Mouse (Mus musculus) hindbrain, embryonic 14.5 days (tissue): Measurements from ENCODE around the gene Ppp3ca. TPM values are rescaled to one million over a fixed set of nuclear protein-coding genes. Genes with fewer than 3 reads are reported as not detected.

Source experiments
- ATAC-seq: fragments of 200-750 bp; cut with Nextera tagmentation; 2 replicates; pipeline ENCODE4 v1.8.0; 2017; ENCODE audit warnings: moderate number of reproducible peaks, mild to moderate bottlenecking, moderate TSS enrichment, moderate library complexity; ENCODE audit not compliant: low FRiP score
- DNase-seq: peaks from one replicate; pipeline ENCODE4 v3.0.0-alpha.2; 2015; ENCODE audit warnings: low spot score
- H3K27ac ChIP-seq: fragments of 300-500 bp; sonication (generic); 2 replicates; pipeline ENCODE4 v1.5.1; 2014; ENCODE audit warnings: mild to moderate bottlenecking, moderate library complexity
- H3K27me3 ChIP-seq: fragments of 300-500 bp; sonication (generic); 2 replicates; pipeline ENCODE4 v1.6.1; 2014; ENCODE audit warnings: mild to moderate bottlenecking, low read length, mixed read lengths; ENCODE audit not compliant: control insufficient read depth, insufficient read depth
- H3K36me3 ChIP-seq: fragments of 300-500 bp; sonication (generic); replicated peaks from 2 replicates; pipeline ENCODE4 v1.6.1; 2014; ENCODE audit not compliant: control insufficient read depth, insufficient read depth
- H3K4me1 ChIP-seq: fragments of 300-500 bp; sonication (generic); replicated peaks from 2 replicates; pipeline ENCODE4 v1.6.1; 2014; ENCODE audit warnings: antibody characterized with exemption, low read length, mixed read lengths; ENCODE audit not compliant: control insufficient read depth, insufficient read depth
- H3K4me2 ChIP-seq: fragments of 300-500 bp; sonication (generic); replicated peaks from 2 replicates; pipeline ENCODE4 v1.6.1; 2014; ENCODE audit warnings: mild to moderate bottlenecking, moderate library complexity
- H3K4me3 ChIP-seq: fragments of 300-500 bp; sonication (generic); replicated peaks from 2 replicates; pipeline ENCODE4 v1.5.1; 2014; ENCODE audit warnings: mild to moderate bottlenecking, low read length
- H3K9ac ChIP-seq: fragments of 300-500 bp; sonication (generic); 2 replicates; pipeline ENCODE4 v1.6.1; 2014
- H3K9me3 ChIP-seq: fragments of 300-500 bp; sonication (generic); 2 replicates; pipeline ENCODE4 v1.6.1; 2016; ENCODE audit warnings: low read length; ENCODE audit not compliant: control insufficient read depth
- WGBS: fragments of 180-500 bp; shearing (Covaris S2); extraction: QIAGEN DNeasy Blood & Tissue Kit; methylation state at CpG from one replicate; pipeline ENCODE4 v1.1.7; 2014; 5-methylcytosine and 5-hydroxymethylcytosine counted together
- polyA plus RNA-seq: library from polyadenylated mRNA; unstranded; fragments of >200 nt; fragmentation: Nextera tagmentation; extraction: Ambion mirVana; gene quantifications from 2 replicates; pipeline ENCODE4 v1.2.1, GENCODE M21; 2014

The Ppp3ca gene
- polyA plus RNA-seq, 1 experiment from 2014 or later, result 181 TPM

DNA sequence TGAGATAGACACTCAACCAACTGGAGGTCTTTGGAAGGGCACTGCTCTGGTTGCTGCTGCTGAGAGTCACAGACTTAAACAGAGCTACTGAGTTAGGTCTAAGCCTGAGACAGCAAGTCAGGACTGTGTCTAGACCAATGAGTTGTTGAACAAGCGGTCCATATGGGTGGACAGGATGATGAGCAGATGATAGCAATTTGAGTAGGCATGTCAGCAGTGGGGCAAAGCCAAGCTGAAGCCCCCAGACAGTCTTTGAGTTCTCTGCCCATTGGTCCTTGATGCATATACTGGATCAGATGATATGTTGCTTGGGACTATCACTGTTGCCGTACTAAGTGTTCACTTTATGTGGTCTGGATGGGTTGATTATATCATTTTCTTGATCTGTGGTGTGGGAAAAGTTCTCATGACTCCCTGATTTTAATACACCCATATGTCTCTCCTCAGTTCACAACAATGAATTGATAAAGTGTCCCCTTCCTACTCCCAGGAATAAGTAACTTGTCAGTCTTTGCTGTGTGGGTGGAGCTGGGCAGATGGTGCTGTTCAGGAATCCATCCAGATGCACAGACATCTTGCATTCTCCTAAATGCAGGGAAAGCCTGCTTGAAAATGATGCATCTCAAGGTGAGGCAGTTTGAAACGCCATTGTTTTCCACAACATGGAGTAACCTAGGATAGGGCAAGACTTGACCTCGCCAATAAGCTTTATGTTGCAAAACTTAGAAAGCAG lies 44.5 kb downstream of the Ppp3ca start:
- WGBS, result 98% methylated on average over 4 of the region's 4 CpGs
- no peak overlapping the region for H3K27ac ChIP-seq
- H3K4me1 ChIP-seq, result no peaks in the 10 kb centered on the region; the same call in 1 of the 2 replicates
- no peak for DNase-seq
- no peak overlapping the region for H3K9ac ChIP-seq
- no peaks in the 10 kb centered on the region for H3K27me3 ChIP-seq
- no peak for ATAC-seq
- no peak overlapping the region for H3K4me2 ChIP-seq
- 0 out of 2 replicates have a peak, but pooled peaks cover 3% of the 10 kb centered on the region for H3K36me3 ChIP-seq
- no peaks in the 10 kb centered on the region for H3K9me3 ChIP-seq
- H3K4me3 ChIP-seq, result no peak overlapping the region

- Histone ChIP-seq H3K4me1 (no peaks in the 10 kb centered on the region; the same call in 1 of the 2 replicates), H3K4me2 (no peak overlapping the region), H3K27me3 (no peaks in the 10 kb centered on the region), H3K9me3 (no peaks in the 10 kb centered on the region), H3K9ac (no peak overlapping the region), H3K36me3 (0 out of 2 replicates have a peak, but pooled peaks cover 3% of the 10 kb centered on the region), H3K27ac (no peak overlapping the region), H3K4me3 (no peak overlapping the region)
- ATAC-seq, result no peak
- WGBS, result 75% methylated on average over 6 of the region's 6 CpGs
- no peak for DNase-seq
Measured at GRCm38 (mm10) chr3:136716247-136716646, 46.3 kb downstream of the Ppp3ca start.

GRCm38 (mm10) chr3:136718412-136718811 lies 48.5 kb downstream of the Ppp3ca start:
- Histone ChIP-seq H3K36me3 (no peaks in the 10 kb centered on the region), H3K27ac (no peak overlapping the region), H3K4me2 (no peak overlapping the region), H3K27me3 (no peaks in the 10 kb centered on the region), H3K4me3 (no peak overlapping the region), H3K9ac (no peak overlapping the region), H3K4me1 (no peaks in the 10 kb centered on the region; the same call in 1 of the 2 replicates), H3K9me3 (no peaks in the 10 kb centered on the region)
- DNase-seq, result no peak
- WGBS, result 92% methylated on average over 5 of the region's 5 CpGs
- no peak for ATAC-seq

GRCm38 (mm10) chr3:136721241-136721640 lies 51.3 kb downstream of the Ppp3ca start:
- WGBS, result 96% methylated on average over 4 of the region's 4 CpGs
- Histone ChIP-seq H3K4me2 (no peak overlapping the region), H3K36me3 (no peaks in the 10 kb centered on the region), H3K4me3 (no peak overlapping the region), H3K27me3 (no peaks in the 10 kb centered on the region), H3K9ac (no peak overlapping the region), H3K4me1 (no peaks in the 10 kb centered on the region; the same call in 1 of the 2 replicates), H3K27ac (no peak overlapping the region), H3K9me3 (0 out of 2 replicates have a peak, but pooled peaks cover 2% of the 10 kb centered on the region)
- ATAC-seq (no peak), DNase-seq (no peak)

DNA sequence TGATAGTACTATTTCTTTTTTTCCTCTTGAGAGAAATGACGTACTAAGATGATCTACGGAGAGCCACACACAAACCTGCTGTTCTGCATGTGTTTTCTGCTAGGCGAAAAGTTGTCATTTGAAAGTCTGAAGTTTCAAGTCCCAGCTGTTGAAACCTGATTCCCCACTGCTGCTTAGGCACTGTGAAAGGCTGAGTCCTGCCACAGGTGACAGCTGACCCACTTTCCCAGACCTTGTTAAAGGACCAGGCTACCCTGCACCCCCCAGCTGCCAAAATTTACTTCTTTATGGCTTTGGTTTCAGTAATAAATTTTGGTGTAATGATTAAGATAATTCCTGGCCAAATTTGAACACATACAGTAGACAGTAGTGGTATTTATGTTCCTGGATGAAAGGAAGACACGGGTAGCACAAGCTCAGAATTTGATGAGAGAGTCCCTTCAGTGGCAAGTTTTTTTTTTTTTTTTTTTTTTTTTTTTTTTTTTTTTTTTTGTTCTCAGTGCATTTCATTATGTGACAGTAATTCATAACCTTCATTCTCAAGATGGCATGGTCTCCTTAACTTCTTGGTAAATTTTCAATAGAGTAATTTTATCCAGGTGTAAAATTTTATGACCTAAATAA lies 52.0 kb downstream of the Ppp3ca start:
- Histone ChIP-seq H3K4me3 (no peak overlapping the region), H3K27me3 (no peaks in the 10 kb centered on the region), H3K36me3 (no peaks in the 10 kb centered on the region), H3K9me3 (0 out of 2 replicates have a peak, but pooled peaks cover 4% of the 10 kb centered on the region), H3K4me2 (no peak overlapping the region), H3K4me1 (no peaks in the 10 kb centered on the region; the same call in 1 of the 2 replicates), H3K9ac (no peak overlapping the region), H3K27ac (no peak overlapping the region)
- 80% methylated on average over 4 of the region's 4 CpGs for WGBS
- DNase-seq (no peak), ATAC-seq (no peak)

DNA sequence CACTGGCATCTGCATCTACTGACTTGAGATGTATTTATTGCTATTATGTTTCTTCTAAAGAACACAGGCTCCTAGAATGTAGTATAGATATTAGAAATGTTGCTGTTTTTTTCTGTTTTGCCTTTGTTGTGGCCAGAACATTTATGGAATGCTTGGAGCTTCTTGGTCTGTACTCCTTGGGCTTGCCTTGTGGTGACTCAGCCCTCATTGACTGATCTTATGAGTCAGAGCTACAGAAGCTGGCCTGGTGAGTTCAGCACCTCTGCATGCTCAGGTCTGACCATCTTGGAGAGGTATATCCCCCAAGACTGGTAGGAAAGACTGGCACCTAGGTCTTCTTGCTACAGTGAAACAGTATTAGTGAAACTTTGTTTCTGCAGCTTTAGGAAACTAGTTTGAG lies 52.6 kb downstream of the Ppp3ca start:
- ATAC-seq, result no peak
- H3K27ac ChIP-seq, result no peak overlapping the region

GRCm38 (mm10) chr3:136725311-136726156 lies 55.6 kb downstream of the Ppp3ca start:
- Histone ChIP-seq H3K9me3 (0 out of 2 replicates have a peak, but pooled peaks cover 4% of the 10 kb centered on the region), H3K27ac (no peak overlapping the region), H3K36me3 (no peaks in the 10 kb centered on the region), H3K27me3 (no peaks in the 10 kb centered on the region), H3K4me2 (no peak overlapping the region), H3K4me3 (no peak overlapping the region), H3K4me1 (no peaks in the 10 kb centered on the region), H3K9ac (no peak overlapping the region)
- DNase-seq (no peak), ATAC-seq (no peak)
- WGBS, result 74% methylated on average over 7 of the region's 7 CpGs

More for the DNA sequence above, 52.6 kb downstream of the Ppp3ca start:
- no peak for DNase-seq
- Histone ChIP-seq H3K36me3 (no peaks in the 10 kb centered on the region), H3K27me3 (no peaks in the 10 kb centered on the region), H3K4me2 (no peak overlapping the region), H3K9me3 (0 out of 2 replicates have a peak, but pooled peaks cover 4% of the 10 kb centered on the region), H3K4me3 (no peak overlapping the region), H3K4me1 (no peaks in the 10 kb centered on the region), H3K9ac (no peak overlapping the region)

- 0 out of 2 replicates have a peak, but pooled peaks cover 4% of the 10 kb centered on the region for H3K9me3 ChIP-seq
- no peak for DNase-seq
- no peak for ATAC-seq
Measured at GRCm38 (mm10) chr3:136727877-136728276, 58.0 kb downstream of the Ppp3ca start.

DNA sequence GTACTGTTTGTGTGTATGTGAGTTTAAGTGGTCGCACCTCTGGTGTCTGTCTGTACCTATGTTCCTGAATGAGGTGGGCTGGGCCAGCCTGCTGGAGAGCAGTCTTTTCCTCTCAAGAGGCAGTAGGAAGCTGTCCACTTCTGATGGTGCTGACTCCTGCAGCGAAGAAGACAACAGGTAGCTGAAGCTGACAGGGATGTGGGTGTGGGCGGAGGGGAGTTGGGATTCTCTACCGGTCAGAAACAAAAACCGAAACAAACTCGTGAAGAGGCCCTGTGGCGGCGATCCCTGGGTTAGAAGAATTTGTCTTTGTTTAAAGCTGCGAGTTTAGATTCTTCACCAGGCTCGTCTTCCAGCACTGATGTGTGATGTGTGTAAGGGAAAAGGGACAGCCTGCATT lies 60.1 kb downstream of the Ppp3ca start:
- no peak overlapping the region for H3K9ac ChIP-seq
- ATAC-seq, result no peak

More at GRCm38 (mm10) chr3:136727877-136728276, 58.0 kb downstream of the Ppp3ca start:
- H3K36me3 ChIP-seq, result no peaks in the 10 kb centered on the region
- H3K9ac ChIP-seq, result no peak overlapping the region
- H3K4me2 ChIP-seq, result no peak overlapping the region
- WGBS, result 87% methylated on average over 2 of the region's 2 CpGs
- H3K4me1 ChIP-seq, result peaks cover 3% of the 10 kb centered on the region; the same call in 1 of the 2 replicates
- H3K27ac ChIP-seq, result no peak overlapping the region
- no peaks in the 10 kb centered on the region for H3K27me3 ChIP-seq
- no peak overlapping the region for H3K4me3 ChIP-seq

More for the DNA sequence above, 60.1 kb downstream of the Ppp3ca start:
- Histone ChIP-seq H3K27ac (no peak overlapping the region), H3K4me2 (no peak overlapping the region), H3K9me3 (0 out of 2 replicates have a peak, but pooled peaks cover 4% of the 10 kb centered on the region), H3K4me1 (peaks cover 3% of the 10 kb centered on the region; the same call in 1 of the 2 replicates), H3K36me3 (no peaks in the 10 kb centered on the region), H3K27me3 (no peaks in the 10 kb centered on the region), H3K4me3 (no peak overlapping the region)
- 52% methylated on average over 10 of the region's 10 CpGs for WGBS
- DNase-seq, result no peak
